In genomic region chr16:91614552-91614951, GRCm38 (mm10) we compare ENCODE assay signal across 17 mouse cellular contexts.
"Had no signal": no experiment of that assay in that cellular context is flagged by ENCODE, and none has a peak within 500 bp of the region (broad histone marks: within the 10 kb centered on the region; RNA-seq: fewer than 3 reads in every experiment).

No protein-coding gene starts in this region.

- DNase-seq: gastrocnemius, adult 2 months; gastrocnemius, postnatal 10 days; gastrocnemius, postnatal 25 days; heart, adult 18-20 months; heart, postnatal 10 days; heart, postnatal 4 days; kidney, adult 18-20 months; kidney, adult 8-10 months; kidney, postnatal 10 days; kidney, postnatal 25 days; kidney, postnatal 4 days; liver; liver, embryonic 13.5 days had no signal

- ATAC-seq: hindbrain, embryonic 16.5 days; inflammation-experienced regulatory T-cells, adult 6 months; intestine, embryonic 15.5 days; intestine, postnatal 0 days had no signal
